Mouse (Mus musculus): ENCODE measurements at regions not wholly inside any gene's neighbourhood (a gene's known extent, or its start where the extent isn't known, plus 50 kb on each side); places are given as distances from the start of the nearest gene placed in this dataset.
A peak's percentile ranks its signal among the peaks of the same experiment; 100 is the strongest.

- no peak overlapping the region for H3K9ac ChIP-seq
- no peak overlapping the region for H3K4me3 ChIP-seq
- 56% methylated on average over 7 of the region's 7 CpGs for WGBS
- H3K4me2 ChIP-seq (replicated peaks) = no peak overlapping the region
- H3K9me3 ChIP-seq (replicated peaks) = no peaks in the 10 kb centered on the region
- no peaks in the 10 kb centered on the region for H3K27me3 ChIP-seq
- peak; percentile 61; the same call in 1 of the 2 replicates for ATAC-seq (ENCODE audit: low FRiP score)
- H3K4me1 ChIP-seq = no peaks in the 10 kb centered on the region
- no peaks in the 10 kb centered on the region for H3K36me3 ChIP-seq
- H3K27ac ChIP-seq = no peak overlapping the region
Measured at GRCm38 (mm10) chr12:14591631-14592030, 439.8 kb upstream of the Fam84a start.

GRCm38 (mm10) chr12:14574258-14574657 lies 422.4 kb upstream of the Fam84a start:
- no peaks in the 10 kb centered on the region for H3K9me3 ChIP-seq (replicated peaks)
- H3K9ac ChIP-seq = no peak overlapping the region
- H3K27me3 ChIP-seq = no peaks in the 10 kb centered on the region
- H3K4me2 ChIP-seq (replicated peaks) = no peak overlapping the region
- ATAC-seq (ENCODE audit: low FRiP score) = no peak
- WGBS = 64% methylated on average over 2 of the region's 2 CpGs
- no peaks in the 10 kb centered on the region for H3K36me3 ChIP-seq
- no peak overlapping the region for H3K27ac ChIP-seq
- H3K4me1 ChIP-seq = no peaks in the 10 kb centered on the region
- no peak overlapping the region for H3K4me3 ChIP-seq

- H3K27me3 ChIP-seq = no peaks in the 10 kb centered on the region
- no peak for ATAC-seq (ENCODE audit: low FRiP score)
- H3K4me3 ChIP-seq = no peak overlapping the region
- WGBS = 64% methylated on average over 3 of the region's 3 CpGs
- H3K36me3 ChIP-seq = no peaks in the 10 kb centered on the region
- no peaks in the 10 kb centered on the region for H3K9me3 ChIP-seq (replicated peaks)
- H3K4me1 ChIP-seq = no peaks in the 10 kb centered on the region
- H3K27ac ChIP-seq = no peak overlapping the region
- H3K4me2 ChIP-seq (replicated peaks) = no peak overlapping the region
- no peak overlapping the region for H3K9ac ChIP-seq
Measured at GRCm38 (mm10) chr12:14564951-14565350, 413.1 kb upstream of the Fam84a start.

GRCm38 (mm10) chr12:14552121-14552520 lies 400.3 kb upstream of the Fam84a start:
- Histone ChIP-seq H3K36me3 (no peaks in the 10 kb centered on the region), H3K4me3 (no peak overlapping the region), H3K4me2 (replicated peaks) (no peak overlapping the region), H3K27me3 (no peaks in the 10 kb centered on the region), H3K4me1 (no peaks in the 10 kb centered on the region), H3K9ac (no peak overlapping the region), H3K27ac (no peak overlapping the region), H3K9me3 (replicated peaks) (no peaks in the 10 kb centered on the region)
- ATAC-seq (ENCODE audit: low FRiP score) = no peak
- 26% methylated on average over 2 of the region's 2 CpGs for WGBS

DNA sequence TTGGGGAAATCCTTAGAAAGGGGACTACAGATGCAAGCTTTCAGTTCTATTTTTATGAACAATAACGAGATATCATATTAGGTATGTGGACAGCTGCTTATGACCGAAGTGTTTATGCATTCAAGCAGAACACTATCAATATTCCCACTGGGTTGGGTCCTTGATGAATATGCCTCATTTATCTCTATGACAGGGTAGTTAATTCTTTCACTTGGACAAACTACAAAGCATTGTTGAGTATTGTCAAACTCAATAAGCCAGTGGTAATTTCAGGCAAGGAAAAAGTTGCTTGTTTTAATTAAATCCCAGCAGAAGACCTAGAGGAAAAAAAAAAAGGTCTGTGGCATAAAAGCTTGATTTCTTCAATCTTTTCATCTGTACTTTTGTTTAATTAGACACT lies 397.4 kb upstream of the Fam84a start:
- Histone ChIP-seq H3K9me3 (replicated peaks) (no peaks in the 10 kb centered on the region), H3K27me3 (no peaks in the 10 kb centered on the region), H3K4me1 (no peaks in the 10 kb centered on the region), H3K4me3 (no peak overlapping the region), H3K36me3 (no peaks in the 10 kb centered on the region), H3K4me2 (replicated peaks) (no peak overlapping the region), H3K9ac (no peak overlapping the region), H3K27ac (no peak overlapping the region)
- ATAC-seq (ENCODE audit: low FRiP score) = no peak
- 74% methylated on average over 2 of the region's 2 CpGs for WGBS

- 57% methylated on average over 1 of the region's 1 CpGs for WGBS
- H3K9ac ChIP-seq = no peak overlapping the region
Measured at GRCm38 (mm10) chr12:14521773-14522172, 369.9 kb upstream of the Fam84a start.

GRCm38 (mm10) chr12:14515588-14515987 lies 363.7 kb upstream of the Fam84a start:
- no peak overlapping the region for H3K4me3 ChIP-seq
- ATAC-seq (ENCODE audit: low FRiP score) = no peak
- H3K4me1 ChIP-seq = no peaks in the 10 kb centered on the region
- no peak overlapping the region for H3K27ac ChIP-seq
- H3K27me3 ChIP-seq = no peaks in the 10 kb centered on the region
- H3K9me3 ChIP-seq (replicated peaks) = no peaks in the 10 kb centered on the region
- no peak overlapping the region for H3K4me2 ChIP-seq (replicated peaks)
- H3K36me3 ChIP-seq = no peaks in the 10 kb centered on the region
- no peak overlapping the region for H3K9ac ChIP-seq
- 75% methylated on average over 6 of the region's 6 CpGs for WGBS

More at GRCm38 (mm10) chr12:14521773-14522172, 369.9 kb upstream of the Fam84a start:
- Histone ChIP-seq H3K9me3 (replicated peaks) (no peaks in the 10 kb centered on the region), H3K4me2 (replicated peaks) (no peak overlapping the region), H3K36me3 (no peaks in the 10 kb centered on the region), H3K27ac (no peak overlapping the region), H3K27me3 (no peaks in the 10 kb centered on the region), H3K4me3 (no peak overlapping the region), H3K4me1 (no peaks in the 10 kb centered on the region)
- no peak for ATAC-seq (ENCODE audit: low FRiP score)
